Mouse (Mus musculus) right cerebral cortex, adult 18-20 months (tissue): Measurements from ENCODE around the gene Gm49353.
A peak's percentile ranks its signal among the peaks of the same experiment; 100 is the strongest.

Experiments used
- DNase-seq: peaks from one replicate; pipeline ENCODE4 v3.0.0; 2022; ENCODE audit warnings: mixed read lengths

Gm49353 gene

DNA sequence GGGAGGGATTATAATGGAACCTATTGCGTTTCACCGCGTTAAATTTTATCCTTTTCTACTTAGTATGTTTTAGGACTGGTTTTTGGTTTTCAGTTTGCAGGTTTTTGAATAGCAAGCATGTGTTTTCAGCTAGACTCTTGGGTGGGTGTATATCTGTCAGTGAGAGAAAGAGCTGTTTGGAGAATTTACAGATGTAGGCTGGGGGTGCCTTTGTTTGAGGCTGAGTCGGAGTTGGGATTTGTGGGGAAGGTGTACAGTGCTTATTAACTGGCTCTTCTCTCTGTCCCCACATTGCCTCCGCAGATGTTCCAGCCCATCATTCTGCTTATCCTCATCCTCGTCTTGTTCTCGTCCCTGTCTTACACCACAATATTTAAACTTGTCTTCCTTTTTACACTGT, at the start of gene Gm49353:
Gene Gm49353 (plus strand): TSS at position 313 of the 400 bp plus-strand sequence.
- DNase-seq, result no peak

DNA sequence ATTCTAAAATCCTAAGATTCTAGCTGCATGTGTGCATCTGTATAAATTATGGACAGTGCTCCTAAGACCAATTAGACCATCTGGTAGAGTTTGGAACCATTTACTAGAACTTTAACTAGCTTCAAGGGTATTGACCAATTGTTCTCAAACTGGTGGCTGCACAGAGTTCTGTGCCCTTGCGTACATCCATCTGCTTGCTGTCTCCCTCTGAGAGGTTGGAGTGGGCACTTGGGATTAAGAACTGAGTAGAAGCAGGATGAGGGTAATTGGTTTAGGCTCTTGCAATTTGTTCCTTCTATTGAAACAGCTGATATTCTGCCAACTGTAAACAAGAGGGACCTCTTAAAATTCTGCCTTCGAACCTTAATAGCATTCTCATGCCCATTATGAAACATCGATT, 43.5 kb upstream of the Gm49353 start:
- DNase-seq, result no peak

DNA sequence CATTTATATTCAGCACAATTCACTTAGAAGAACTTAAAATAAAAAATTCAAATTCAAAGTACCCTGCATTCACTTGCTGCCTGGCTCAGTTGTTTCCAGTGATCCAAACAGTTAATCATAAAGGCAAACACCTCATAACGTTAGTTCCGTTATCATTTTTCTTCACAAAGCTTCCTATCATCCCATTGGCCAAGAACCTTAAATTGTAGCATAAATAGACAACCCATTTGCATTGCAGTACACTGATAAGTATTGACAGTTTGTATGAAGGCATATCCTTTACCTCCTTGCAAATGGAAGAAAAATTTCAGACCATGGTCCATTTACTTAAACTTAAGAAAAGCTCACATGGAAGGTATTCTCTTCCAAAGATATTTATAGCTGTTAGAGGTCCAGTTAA, 37.1 kb upstream of the Gm49353 start:
- DNase-seq, result no peak

DNA sequence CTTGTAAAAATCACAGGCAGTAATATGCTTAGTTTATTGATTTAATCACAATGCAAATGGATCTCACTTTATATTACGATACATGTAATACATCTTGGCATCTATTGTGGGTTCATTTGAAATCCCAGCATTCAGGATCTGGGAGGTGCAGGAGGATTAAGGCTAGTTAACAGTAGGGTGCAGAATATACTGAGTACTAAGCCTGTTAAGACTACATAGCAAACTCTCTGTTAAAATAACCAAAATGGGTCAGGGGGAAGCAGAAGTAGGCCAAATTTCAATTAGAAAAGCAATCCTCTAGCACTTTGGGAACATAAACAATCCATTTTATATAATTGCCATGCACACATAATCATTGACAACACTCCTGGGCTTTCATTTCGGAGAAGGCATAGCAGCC, 25.0 kb upstream of the Gm49353 start:
- no peak for DNase-seq

GRCm38 (mm10) chr10:29175656-29176055, 23.1 kb upstream of the Gm49353 start:
- DNase-seq, result no peak

GRCm38 (mm10) chr10:29176881-29177280, 21.9 kb upstream of the Gm49353 start:
- DNase-seq, result peak; percentile 38

DNA sequence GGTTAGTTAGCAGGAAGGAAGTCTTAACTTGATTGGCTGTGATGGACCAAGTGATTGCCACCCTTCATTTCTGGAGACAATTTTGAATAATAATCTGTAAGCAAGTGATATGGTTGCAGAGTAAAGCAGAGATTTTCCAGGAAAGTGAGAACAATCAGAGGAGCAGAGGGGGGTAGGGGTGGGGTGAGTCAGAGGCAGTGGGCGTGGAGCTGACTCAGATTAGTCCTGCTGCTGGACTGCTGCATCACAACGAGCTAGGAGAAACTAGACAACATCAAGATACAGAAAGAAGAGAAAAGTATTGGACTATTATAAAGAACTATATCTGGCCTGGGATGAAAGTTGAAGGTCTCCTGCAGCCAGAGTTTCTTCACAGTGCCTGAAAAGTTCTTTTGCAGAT, 20.8 kb upstream of the Gm49353 start:
- peak; percentile 83 for DNase-seq

GRCm38 (mm10) chr10:29180210-29180609, 18.5 kb upstream of the Gm49353 start:
- no peak for DNase-seq

DNA sequence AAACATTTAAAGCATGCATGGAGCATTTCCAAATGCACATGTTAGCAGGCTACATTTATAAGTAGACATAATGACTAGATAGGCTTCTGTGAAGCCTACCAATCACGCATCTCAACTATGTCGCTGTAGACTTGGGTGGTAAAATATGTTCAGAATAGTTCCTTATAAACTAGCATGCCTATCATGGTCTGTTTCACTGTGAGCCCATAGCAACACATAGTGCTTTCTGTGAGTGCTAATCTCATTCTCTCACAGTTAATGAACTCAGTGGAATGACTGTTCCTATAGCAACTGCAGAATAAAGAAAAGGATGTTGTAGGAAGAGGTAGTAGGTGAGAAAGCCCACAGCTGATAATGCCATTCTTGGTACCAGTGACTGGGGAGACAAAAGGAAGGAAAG, 17.7 kb upstream of the Gm49353 start:
- DNase-seq, result no peak

DNA sequence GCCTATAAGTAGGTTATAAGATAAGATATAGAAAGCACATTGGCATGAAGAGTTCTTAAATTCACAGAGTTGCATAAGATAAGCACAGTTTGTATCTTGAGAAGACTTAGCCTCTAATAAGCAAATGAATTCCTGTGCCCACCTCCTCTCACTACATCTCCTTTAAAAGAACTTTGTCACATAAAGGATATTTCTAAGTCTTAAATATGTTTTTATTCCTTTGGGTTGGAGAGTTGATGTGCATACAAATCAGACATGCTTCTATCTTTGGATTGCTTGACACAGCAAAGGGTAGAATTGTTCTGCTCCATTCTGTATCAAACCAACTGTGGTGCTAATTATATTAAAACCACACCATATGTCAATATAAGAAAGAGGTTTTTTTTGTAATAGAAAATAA, 5.0 kb upstream of the Gm49353 start:
- DNase-seq, result no peak

DNA sequence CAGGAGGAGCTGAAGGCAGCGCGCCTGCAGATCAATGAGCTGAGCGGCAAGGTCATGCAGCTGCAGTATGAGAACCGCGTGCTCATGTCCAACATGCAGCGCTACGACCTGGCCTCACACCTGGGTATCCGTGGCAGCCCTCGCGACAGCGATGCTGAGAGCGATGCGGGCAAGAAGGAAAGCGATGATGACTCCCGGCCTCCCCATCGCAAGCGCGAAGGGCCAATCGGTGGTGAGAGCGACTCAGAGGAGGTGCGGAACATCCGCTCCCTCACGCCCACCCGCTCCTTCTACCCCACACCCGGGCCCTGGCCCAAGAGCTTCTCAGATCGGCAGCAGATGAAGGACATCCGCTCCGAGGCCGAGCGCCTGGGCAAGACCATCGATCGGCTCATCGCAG, 1.9 kb upstream of the Gm49353 start:
- no peak for DNase-seq

- no peak for DNase-seq
These were observed 1.1 kb downstream of the Gm49353 start for GRCm38 (mm10) chr10:29199835-29200234.

DNA sequence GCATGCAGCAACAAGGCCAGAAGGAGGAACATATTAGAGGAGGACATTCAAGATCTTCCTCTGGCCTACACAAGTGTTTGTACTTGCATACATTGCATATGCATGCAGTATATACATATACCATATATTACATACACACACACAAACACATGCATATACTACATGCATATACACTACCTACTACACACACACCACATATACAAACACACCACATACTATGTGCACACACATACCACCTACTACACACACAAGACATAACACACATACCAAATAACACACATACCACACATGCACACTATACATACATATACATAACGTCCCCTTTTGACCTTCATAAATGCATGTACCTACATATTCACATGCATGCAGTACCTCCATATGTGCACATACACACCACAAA, 1.9 kb downstream of the Gm49353 start:
- DNase-seq, result no peak

GRCm38 (mm10) chr10:29206730-29207129, 8.0 kb downstream of the Gm49353 start:
- DNase-seq, result no peak

DNA sequence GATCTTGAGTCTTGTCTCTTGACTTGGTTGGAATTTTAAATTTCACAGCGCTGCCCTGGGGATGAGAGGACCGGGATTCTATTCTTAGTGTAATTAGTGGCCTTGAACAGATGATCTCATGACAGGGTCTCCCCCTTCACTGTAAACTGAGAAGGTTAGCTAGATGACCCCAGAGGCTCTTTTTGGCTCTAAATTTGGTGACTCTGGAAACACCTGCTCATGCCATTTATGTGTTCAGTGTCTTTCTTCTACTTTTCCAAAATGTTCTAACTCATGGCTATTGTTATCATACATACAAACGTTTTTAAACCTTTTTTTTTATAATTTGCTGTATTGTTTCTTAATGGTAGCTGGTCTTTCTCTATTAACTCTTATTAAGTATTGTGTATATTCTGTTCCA, 10.0 kb downstream of the Gm49353 start:
- no peak for DNase-seq

DNA sequence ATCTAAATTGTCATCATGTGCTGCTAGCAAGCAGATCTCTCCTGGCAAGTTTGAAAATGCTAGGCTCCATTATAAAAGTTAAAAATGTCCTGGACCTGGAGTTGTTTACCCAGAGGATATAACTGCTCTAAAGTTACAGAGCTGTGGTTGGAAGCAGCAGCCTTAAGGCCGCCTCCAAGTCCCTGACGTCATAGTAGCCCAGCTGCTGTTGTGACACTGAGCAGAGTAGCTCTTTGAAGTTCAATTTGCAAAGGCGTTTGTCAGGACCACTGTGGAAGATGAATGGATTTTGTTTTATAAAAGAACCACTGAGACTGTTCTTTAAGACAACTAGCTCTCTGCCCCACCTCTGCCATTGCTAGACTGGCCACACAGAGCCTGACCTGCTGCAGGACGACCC, 12.7 kb downstream of the Gm49353 start, which contains the start of gene 9330159F19Rik:
Gene 9330159F19Rik (plus strand): TSS at position 154 of the 400 bp plus-strand sequence.
- DNase-seq, result peak; percentile 69

- peak; percentile 68 for DNase-seq
These were observed 14.9 kb downstream of the Gm49353 start for GRCm38 (mm10) chr10:29213534-29214100.

DNA sequence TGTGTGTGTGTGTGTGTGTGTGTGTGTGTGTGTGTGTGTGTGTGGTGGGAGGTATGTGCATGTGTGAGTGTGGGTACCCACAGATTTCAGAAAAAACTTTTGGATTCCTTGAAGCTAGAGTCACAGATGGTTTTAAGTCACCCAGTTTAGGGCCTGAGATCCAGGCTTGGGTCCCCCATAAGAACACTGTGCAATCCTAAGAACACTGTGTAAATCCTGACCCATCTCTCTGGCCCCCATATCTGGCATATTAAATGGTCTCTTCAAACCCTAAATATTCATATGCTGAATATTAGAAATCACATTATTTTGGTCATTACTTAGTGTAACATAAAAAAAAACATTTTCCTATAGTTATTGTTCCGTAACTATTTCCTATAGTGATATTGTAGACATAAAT, 18.2 kb downstream of the Gm49353 start:
- no peak for DNase-seq

- DNase-seq, result no peak
These were observed 18.7 kb downstream of the Gm49353 start for GRCm38 (mm10) chr10:29217451-29217850.

DNA sequence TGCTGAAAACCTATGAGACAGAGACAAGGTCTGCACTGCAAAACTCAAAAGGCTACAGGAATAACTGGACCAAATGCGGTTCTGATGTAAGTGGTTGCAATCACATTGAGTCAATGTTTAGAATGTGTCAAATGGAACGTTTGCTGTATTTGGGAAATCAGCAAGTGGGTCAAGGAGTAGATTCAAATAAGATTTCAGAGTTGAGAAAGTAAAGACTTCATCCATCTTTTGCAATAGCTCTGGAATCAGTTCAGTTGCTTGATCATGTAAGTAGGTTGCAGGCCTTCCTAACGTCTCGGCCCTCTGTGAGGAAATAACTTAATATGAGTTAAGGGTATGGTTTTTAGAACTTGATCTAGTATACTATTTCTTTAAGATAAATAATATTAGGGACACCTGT, 26.6 kb downstream of the Gm49353 start:
- no peak for DNase-seq

- no peak for DNase-seq
These were observed 32.5 kb downstream of the Gm49353 start for GRCm38 (mm10) chr10:29231208-29231607.
